Mouse (Mus musculus): ENCODE results near the gene Cecr2.

The Cecr2 gene

DNA sequence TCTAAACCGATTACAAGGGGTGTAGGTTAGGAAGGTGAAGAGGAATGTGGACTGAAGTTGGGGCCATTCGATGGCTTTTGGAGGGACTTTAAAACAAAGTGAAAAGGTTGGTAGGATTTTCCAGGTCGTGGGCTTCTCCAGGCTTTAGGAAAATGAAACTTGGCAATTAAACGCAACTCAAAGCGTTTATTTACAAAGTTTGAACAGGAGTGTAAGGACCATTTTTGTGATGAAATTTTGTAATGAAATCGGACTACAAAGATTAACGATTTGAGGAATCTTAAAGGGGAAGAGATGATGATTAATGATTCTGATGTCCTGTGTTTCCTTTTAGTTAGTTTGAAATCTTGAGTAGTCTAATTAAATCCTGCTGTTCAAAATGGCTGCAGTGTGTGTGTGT lies 1.7 kb downstream of the Cecr2 start:
- no peak for DNase-seq (ENCODE audit: low read depth, low spot score)

DNA sequence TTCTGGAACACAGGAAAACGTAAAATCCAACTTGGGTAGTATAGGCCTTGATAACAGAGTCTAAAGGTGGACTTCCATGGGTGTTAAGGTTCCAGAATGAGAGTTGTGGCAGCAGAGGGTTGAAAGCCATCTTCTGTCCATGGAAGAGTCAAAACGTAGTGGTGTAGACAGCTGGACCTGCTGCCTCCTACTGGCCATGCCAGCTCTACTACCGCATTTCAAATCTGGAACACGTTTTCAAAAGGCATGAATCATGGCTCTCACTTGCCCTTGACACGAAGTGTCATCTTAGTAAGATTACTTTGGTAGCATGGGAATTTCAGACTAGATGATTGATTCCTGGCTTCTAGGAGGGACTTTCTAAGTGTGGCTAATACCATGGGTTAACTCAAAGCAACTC lies 8.0 kb downstream of the Cecr2 start:
- peak; percentile 16 for DNase-seq (ENCODE audit: low read depth, low spot score)

DNA sequence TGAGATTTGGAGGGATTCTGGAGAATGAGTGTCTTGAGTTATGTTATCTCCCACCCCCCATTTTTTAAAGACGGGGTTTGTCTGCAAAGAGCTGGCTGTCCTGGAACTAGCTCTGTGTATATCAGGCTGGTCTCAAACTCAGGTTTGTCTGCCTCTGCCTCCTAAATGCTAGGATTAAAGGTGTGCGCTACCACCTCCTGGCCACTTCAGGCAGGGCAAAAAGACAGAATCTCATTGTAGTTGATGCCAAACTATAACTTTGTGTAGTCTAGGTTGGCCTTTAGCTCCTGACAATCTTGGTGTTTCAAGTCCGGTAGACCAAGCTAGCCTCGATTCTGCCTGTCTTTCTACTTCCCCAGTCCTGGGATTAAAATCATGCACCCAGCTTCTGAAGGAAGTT lies 8.7 kb downstream of the Cecr2 start:
- DNase-seq (ENCODE audit: low read depth, low spot score) = no peak

DNA sequence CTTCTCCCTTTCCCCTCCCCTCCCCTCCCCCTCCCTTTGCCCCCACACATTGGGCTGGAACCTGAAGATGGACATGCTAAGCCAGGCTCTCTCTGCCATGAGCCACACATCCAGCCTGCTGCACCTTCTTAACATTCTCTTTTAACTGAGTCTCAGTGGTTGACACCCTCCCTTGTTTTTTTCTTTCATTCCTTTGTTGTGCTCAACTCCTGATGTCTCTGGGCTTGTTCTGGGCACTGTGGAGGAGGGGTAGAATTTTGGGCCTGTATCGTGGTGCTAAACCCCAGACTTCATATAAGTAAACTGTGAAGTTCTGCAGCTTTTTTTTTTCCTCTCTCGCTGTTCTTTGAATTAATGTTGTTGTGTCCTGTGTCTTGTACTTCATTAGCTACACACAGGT lies 9.8 kb downstream of the Cecr2 start:
- no peak for DNase-seq (ENCODE audit: low read depth, low spot score)

DNA sequence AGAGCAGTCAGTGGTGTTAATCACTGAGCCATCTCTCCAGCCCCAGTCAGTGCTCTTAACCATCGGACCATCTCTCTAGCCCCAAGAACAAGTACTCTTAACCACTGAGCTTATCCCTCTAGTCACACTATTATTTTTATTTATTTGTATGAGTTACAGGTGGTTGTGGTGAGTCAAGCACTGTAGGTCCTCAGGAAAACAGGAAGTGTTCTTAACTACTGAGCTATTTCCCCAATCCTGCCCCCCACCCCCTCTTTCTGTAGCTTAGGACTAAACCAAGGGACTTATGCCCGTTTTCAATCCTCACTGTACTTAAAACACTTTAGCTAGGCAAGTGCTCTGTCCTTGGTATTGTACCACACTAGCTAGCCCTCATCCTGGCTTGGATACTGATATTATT lies 17.2 kb downstream of the Cecr2 start:
- DNase-seq (ENCODE audit: low read depth, low spot score) = no peak

DNA sequence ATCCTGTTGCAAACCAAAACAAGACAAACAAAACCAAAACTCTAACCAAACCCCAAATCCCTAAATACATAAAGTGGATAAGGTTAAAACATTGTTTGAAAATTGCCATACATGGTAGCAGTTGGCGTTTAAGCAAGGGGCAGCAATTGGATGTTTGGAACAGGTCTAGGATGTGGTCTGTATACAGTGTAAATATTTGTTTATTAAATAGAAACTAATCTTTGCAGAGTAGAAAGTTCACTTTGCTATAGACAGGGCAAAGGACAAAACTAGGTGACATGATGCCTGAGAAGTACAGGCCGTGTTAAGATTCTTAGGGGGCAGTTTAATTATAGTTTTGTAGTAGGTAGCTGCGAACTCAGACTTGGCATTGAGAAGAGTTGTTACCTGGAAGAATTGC lies 18.6 kb downstream of the Cecr2 start:
- DNase-seq (ENCODE audit: low read depth, low spot score) = no peak

DNA sequence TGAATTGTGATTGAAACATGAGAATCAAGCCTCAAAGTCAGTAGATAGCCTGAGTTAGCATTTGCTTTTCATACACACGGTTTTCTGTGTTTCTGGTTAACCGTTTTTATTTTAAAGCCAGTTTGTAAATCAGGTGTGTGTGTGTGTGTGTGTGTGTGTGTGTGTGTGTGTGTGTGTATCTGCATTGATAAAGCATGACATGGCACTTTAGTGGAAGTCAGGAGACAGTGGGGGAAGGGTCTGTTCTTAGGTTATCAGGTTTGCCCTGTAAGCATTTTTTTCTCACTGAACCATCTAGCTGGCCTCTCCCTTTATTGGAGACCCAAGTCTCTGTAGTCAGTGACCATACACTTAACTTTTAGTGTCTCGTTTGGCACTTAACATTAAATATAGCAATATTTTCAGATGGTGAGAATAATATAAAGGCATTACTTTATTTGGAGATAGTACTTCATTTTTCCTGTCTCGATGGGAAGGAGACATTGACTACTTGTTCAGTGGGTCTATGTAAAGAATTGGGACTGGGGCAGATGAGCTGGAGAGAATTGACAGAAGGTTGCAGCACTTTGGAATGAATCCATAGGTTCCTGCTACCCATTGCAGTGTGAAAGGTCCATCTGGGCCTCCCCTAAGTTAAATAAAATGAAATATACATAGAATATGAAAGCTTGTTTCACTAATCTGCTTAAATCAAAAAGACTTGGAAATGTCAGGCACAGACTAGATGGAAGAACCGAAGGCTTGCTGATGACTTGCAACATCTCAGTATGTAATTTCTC lies 20.9 kb downstream of the Cecr2 start:
- peak; percentile 65 for DNase-seq (ENCODE audit: low read depth, low spot score)

DNA sequence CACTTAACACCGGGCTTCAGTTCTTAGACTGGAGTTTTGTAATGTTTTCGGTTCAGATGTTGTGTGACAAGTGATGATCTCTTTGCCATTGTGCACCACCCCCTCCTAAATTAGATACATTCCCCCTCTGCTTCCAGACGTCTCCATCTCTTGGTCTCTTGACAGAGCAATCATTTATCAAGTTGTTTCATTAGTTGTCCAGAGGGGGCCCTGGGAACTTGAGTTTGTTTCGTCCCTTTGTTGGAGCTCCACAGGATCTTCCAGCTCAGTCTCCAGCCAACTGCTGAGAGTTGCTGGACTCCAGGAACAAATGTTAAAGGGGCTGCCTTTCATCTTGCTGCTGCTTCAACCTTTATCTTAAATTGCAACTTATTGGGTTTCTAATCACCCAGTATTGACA lies 34.1 kb downstream of the Cecr2 start:
- no peak for DNase-seq (ENCODE audit: low read depth, low spot score)

DNA sequence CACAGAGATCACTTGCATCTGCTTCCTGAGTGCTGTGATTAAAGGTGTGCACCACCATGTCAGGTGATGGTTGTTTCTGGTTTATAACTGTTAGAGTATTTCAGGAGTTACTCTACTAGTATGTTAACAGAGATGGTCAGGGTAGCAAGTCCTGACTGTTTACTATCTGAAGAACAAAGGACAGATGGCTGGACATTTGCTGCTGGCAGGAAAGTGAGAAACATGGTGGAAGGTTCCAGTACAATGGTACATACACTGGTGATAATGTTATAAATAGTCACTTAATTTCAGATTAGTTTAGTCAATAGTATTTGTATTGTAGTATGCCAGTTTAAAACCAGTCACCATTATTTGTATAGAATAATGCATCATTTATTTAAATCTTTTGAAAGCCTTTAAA lies 38.2 kb downstream of the Cecr2 start:
- peak; percentile 63 for DNase-seq (ENCODE audit: low read depth, low spot score)

DNA sequence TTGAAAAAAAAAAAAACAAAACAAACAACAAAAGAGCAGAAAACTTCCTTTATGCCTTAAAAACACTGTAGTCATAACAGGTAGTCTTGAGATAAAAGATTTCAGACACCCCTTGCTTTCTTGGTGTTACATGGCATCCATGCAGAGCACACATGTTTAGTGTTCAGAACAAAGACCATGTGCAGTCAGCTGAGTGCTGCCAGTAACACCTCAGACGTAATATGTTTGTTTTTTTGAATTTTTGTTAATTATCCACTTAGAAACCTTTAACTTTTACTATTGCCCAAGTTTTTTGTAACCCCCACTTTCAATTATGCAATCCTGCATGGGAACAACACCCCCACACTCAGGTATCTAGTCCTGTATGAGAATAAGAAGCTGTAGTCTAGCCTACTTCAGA lies 42.6 kb downstream of the Cecr2 start:
- DNase-seq (ENCODE audit: low read depth, low spot score) = no peak

DNA sequence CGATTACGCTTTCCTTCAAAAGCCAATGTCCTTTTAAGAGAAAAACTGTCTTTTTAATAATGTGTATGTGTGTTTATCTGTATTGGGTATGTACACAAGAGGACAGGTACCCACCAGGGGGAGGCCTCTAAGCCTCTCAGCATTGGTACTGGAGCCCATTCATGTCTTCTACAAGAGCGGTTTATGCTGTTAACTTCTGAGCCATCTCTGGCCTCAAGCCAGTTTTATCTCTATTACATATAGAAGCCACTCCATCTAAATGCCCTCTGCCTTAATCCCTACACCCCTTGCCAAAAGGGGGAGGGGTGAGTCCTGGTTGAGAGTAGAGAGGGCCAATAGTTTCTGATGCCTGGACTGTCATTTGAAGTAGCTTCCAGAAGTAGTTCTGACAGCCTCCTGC lies 48.6 kb downstream of the Cecr2 start:
- no peak for DNase-seq (ENCODE audit: low read depth, low spot score)

DNA sequence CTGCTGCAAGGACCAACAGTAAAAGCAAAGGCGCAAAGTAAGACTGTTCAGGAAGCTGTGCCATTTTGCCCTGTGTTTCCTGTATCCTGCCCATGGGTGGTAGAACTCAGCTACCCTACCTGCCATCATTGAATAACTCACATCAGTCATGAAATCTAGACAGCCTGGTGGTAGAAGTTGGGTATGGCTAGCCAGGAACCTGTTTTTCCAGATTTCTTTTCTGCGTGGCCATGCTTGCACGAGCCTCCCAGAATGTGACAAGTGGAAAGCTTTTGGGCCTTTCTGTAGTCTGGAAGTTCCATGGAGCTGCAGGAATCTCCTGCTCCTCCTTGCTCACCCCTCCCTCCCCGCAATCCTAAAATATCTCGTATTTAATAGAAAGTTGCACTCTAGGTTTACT lies 49.1 kb downstream of the Cecr2 start:
- no peak for DNase-seq (ENCODE audit: low read depth, low spot score)

DNA sequence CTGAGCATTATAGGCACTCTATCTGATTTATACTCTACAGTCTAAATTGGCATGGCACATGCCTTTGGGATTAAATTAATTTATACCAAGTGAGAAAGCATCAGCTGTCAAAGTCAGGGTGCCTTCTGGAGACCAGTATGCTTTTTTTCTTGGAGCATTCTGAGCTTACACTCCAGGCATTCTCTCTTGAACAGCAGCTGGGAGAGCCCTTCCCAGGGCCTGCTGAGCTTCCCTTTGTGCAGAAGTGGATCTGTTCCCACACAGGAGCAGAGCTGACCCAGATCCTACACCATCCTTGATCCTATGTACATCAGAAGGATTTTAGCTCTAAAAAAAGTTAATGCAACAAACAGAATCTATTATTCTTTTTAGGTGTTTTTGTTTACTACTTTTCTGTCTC lies 49.7 kb downstream of the Cecr2 start:
- DNase-seq (ENCODE audit: low read depth, low spot score) = peak; percentile 54

DNA sequence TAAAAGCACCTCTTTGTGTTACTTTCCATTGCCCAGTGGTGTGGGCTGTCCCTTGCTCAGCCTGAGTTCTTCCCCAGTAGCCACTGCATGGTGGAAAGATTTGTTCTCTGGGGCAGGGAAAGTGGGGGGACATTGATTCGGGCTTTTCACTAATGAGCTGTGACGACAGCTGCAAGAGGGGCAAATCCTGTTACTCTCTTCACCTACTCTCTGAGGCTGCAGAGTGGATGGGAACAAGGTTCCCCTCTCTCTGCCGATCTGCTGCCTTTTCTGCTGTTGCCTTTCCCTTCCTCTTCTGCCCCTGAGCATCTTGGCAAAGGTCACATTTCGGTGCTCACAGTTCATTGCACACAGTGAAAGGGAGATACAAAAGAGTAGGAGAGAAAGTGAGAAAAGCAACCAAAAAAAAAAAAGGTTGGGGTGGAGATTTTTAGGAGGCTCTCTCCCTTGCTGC lies 50.4 kb downstream of the Cecr2 start:
- peak; percentile 8 for DNase-seq (ENCODE audit: low read depth, low spot score)

DNA sequence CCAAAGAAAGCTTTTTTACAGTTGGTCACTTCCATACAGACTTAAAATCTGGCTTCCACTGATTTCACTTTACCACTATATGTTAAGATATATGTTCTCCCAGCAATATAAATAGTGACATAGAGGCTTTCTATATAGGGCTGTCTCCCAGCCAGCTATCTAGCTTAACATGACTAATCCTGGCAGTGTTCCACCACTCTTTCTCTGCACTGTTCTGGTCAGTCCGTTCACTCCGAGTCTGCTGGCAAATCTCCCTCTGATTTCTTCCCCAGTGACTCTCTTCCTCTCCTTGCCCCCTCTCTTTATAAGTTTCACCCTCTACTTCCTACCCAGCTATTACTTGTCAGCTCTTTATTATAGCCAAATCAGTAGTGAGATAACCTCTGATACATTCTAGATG lies 59.8 kb downstream of the Cecr2 start:
- peak; percentile 40 for DNase-seq (ENCODE audit: low read depth, low spot score)

DNA sequence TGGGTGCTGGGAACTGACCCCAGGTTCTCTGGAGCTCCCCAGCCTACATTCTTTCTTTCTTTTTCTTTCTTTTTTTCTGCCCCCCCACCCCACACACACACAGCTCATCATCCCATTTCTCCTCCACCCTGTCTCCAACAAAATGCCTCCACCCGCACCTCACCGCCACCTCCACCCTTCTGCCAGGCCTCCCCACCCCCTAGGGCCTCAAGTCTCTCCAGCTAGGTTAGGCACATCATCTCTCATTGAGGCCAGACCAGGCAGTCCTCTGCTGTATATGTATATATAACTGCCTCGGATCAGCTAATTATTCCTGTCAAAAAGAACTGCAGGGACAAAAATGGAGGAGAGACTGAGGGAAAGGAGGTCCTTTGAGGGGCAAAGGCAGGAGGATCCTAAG lies 69.8 kb downstream of the Cecr2 start:
- DNase-seq (ENCODE audit: low read depth, low spot score) = no peak

DNA sequence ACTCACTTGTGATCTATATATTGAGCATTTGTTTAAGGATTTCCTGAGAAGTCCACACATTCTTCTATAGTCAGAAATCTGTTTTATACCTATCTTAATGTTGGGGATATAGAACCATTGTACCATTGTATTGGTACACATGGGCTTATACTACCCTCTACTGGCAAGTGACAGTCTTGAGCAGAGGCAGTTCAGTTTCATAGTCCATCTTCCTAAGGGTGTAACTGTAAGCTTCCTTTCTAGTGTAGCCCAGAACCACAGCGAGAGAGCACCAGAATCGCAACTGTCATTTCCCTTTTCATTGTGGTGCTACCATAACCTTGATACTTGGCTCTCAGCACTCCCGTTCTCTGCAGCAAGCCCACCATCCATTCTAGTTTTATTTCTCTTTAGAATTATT lies 70.4 kb downstream of the Cecr2 start:
- DNase-seq (ENCODE audit: low read depth, low spot score) = peak; percentile 80

DNA sequence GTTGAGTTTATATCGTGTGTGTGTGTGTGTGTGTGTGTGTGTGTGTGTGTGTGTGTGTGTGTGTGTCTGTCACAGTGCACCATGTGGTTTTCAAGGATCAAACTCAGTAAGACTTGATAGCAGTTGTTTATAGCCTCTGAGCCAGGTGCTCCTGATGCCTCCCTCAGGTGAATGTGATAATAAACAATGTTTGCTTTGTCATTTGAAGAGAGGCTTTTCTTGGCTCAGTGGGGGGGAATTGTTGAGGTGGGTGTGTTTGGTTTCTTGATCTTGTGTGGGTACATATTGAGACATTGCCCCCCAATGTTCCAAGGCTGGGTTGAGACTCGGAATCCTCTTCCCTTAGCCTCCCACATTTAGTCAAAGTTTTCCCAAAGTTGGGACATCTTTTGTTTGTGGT lies 77.0 kb downstream of the Cecr2 start:
- no peak for DNase-seq (ENCODE audit: low read depth, low spot score)

DNA sequence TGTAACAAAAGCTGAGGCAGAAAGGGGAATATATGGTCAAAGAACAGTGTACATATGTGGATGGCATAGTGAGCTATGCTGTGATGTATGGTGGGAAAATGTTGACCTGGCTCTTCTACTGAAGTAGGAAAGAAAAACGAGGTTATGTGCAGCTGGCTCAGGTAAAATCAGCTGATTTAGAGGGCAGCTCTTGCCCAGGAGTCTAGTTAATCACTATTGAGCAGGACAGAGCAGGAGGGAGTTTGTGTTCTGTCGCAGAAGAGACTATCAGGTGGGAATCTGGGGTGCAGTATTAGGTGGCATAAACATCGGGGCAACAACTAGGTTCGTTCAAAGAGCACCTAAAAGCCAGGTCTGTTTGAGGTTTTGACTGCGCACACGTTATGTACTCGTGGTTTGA lies 78.1 kb downstream of the Cecr2 start:
- no peak for DNase-seq (ENCODE audit: low read depth, low spot score)

DNA sequence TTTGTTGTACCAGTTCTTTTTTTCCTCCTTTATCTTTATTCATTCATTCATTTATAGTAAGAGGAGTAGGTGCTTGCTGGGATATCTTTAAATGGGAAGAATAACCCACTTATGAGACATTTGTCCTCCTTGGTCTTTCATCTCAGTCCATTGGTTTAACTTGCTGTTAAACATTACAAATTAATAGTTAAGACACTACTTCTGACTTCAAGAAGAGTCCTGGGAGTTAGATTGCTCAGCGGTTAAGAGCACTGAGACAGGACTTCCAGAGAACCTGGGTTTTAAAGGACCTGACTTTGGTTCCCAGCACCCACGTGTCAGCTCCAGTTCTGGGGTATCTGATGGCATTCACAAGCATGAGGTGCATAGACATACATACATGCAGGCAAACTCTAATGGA lies 80.2 kb downstream of the Cecr2 start:
- no peak for DNase-seq (ENCODE audit: low read depth, low spot score)

DNA sequence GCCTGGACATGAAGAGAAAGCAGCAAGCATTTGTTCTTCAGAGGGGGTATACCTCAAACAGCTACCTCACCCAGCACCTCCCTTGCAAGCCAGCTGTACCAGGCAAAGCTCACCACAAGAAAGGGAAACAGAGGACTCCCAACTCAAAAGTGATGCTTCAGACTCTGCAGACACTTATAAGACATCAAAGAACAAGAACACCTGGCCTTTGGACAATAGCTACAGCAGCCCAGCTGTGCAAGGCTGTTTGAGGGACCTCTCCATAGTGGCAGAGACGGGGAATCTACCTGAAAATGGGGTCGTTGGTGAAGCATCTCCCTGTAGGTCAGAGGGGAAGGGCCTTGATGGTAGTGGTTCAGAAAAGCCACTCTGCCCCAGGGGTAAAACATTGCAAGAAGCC lies 95.0 kb downstream of the Cecr2 start:
- DNase-seq (ENCODE audit: low read depth, low spot score) = no peak

DNA sequence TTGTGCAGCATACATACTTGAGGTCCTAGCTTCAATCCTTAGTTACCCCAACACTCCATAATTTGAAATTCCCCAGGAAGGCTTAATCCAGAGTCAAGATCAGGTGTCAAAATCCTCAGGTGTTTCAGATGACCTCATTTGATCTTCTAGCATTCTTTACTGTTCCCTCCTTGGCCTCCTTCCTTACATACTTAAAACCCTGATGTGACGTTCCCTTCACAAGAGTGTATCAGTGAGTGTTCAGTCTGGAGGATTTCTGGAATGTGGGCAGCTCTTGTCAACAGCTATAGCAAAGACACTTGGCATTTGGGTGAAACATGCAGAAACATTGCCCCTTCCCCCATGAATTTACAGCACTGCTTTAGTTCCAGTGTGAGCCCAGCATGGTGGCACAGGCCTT lies 103.8 kb downstream of the Cecr2 start:
- no peak for DNase-seq (ENCODE audit: low read depth, low spot score)

DNA sequence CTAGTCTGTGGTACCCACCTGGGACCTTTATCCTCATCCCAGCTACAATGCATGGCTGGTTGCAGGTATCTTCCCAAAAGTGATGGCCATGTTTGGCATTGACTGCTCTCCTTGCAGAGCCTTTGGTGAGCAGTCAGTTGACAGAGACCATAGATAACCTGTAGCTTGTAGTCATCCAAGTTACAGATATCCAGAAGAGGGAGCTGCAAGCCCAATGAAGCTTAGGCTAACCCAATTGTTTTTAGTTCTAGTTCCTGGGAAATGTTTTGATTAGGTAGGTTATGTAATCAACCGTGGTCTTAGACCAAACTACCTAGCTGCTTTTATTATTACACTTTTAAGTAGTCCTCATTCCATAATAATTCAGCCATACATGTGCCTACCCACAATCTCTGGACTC lies 105.2 kb downstream of the Cecr2 start:
- DNase-seq (ENCODE audit: low read depth, low spot score) = no peak

DNA sequence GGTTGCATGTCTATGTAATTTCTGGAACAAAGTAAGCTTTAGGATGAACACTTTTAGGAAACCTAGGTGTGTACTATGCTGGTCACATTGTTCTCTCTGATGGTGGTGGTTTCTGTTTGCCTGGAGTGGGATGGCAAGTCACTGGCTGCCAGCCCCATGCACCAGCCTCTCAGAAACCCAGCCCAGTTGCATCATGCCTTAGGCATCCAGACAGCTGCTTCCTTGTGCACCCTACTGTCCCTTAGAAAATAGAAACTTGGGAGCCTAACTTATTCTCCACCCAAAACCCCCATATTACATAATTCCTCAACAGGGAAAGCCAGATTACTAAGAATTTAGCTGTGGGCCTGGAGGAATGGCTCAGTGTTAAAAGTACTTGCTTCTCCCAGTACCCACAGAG lies 105.9 kb downstream of the Cecr2 start:
- no peak for DNase-seq (ENCODE audit: low read depth, low spot score)

Measured in brain, adult 2 months (tissue).